ENCODE assay signal across 11 mouse cellular contexts in genomic region chr7:119961107-119961506, GRCm38 (mm10).
DNase-seq lines count a peak whose midpoint lies in the region; ATAC-seq and TF ChIP-seq lines count a peak whose summit lies in the region.
"Had no signal": no experiment of that assay in that cellular context is flagged by ENCODE, and none has a peak within 500 bp of the region (broad histone marks: within the 10 kb centered on the region; RNA-seq: fewer than 3 reads in every experiment).

No protein-coding gene starts in this region.

- no peak overlapping the region for H3K9ac ChIP-seq in heart, postnatal 0 days (replicated peaks; ENCODE audit: low read depth, low read length)
- H3K9ac ChIP-seq: liver, embryonic 13.5 days had no signal

- peak; percentile 96 for DNase-seq in kidney, adult 2 months
- DNase-seq in kidney, postnatal 4 days = no peak
- peak; percentile 43 to 61 for DNase-seq in adrenal gland, adult 18-20 months (ENCODE audit: low spot score in 2 of 2)
- peak; percentile 79 for DNase-seq in heart, postnatal 0 days (ENCODE audit: low spot score)
- DNase-seq in lung, postnatal 4 days = peak; percentile 19 to 25
- no peak for DNase-seq in thymus, postnatal 0 days (ENCODE audit: low spot score)
- no peak for DNase-seq in spleen, adult 18-20 months
- DNase-seq in left cerebral cortex, adult 8-10 months (ENCODE audit: low spot score in 2 of 2) = no peak
- DNase-seq: liver, embryonic 13.5 days had no signal

- no peaks in the 10 kb centered on the region for H3K27me3 ChIP-seq in kidney, adult 2 months (replicated peaks; ENCODE audit: control insufficient read depth, insufficient read depth, low read length)
- no peaks in the 10 kb centered on the region for H3K27me3 ChIP-seq in heart, postnatal 0 days (ENCODE audit: control insufficient read depth, insufficient read depth, low read length)
- H3K27me3 ChIP-seq: liver, embryonic 13.5 days had no signal

- H3K36me3 ChIP-seq in kidney, adult 2 months (ENCODE audit: control insufficient read depth, insufficient read depth, low read length) = no peaks in the 10 kb centered on the region
- no peaks in the 10 kb centered on the region for H3K36me3 ChIP-seq in heart, postnatal 0 days (replicated peaks; ENCODE audit: control insufficient read depth, insufficient read depth, low read length)
- H3K36me3 ChIP-seq: liver, embryonic 13.5 days had no signal

- H3K4me1 ChIP-seq in kidney, adult 2 months (ENCODE audit: control insufficient read depth, insufficient read depth, low read length) = peaks cover 18% of the 10 kb centered on the region
- no peaks in the 10 kb centered on the region for H3K4me1 ChIP-seq in heart, postnatal 0 days (ENCODE audit: control insufficient read depth, insufficient read depth)
- H3K4me1 ChIP-seq: liver, embryonic 13.5 days had no signal

- TF ChIP-seq POLR2A in kidney, adult 2 months (IDR thresholded peaks at IDR 0.05; ENCODE audit: low read depth, low read length) = no peak

- H3K27ac ChIP-seq in kidney, adult 2 months (ENCODE audit: insufficient read depth, low read depth, low read length) = no peak overlapping the region
- H3K27ac ChIP-seq in heart, postnatal 0 days (ENCODE audit: low read depth) = no peak overlapping the region
- H3K27ac ChIP-seq: liver, embryonic 13.5 days had no signal

- ATAC-seq in heart, postnatal 0 days (ENCODE audit: insufficient read depth, low read depth) = peak; percentile 71
- ATAC-seq: intestine, postnatal 0 days had no signal

- WGBS in kidney, adult 2 months = 28% methylated on average over 2 of the region's 2 CpGs
- WGBS in heart, postnatal 0 days = 33% methylated on average over 2 of the region's 2 CpGs

- TF ChIP-seq EP300 in heart, postnatal 0 days (IDR thresholded peaks at IDR 0.05; ENCODE audit: low read depth) = peak; percentile 37; the same call in 1 of the 2 replicates

- TF ChIP-seq CTCF in kidney, adult 2 months (conservative IDR thresholded peaks at IDR 0.05; ENCODE audit: insufficient read depth, insufficient read length, low read depth, low read length) = no peak
- no peak for TF ChIP-seq CTCF in heart, postnatal 0 days (IDR thresholded peaks at IDR 0.05; ENCODE audit: low read depth)

- H3K9me3 ChIP-seq in heart, postnatal 0 days (replicated peaks; ENCODE audit: control insufficient read depth, low read length) = no peaks in the 10 kb centered on the region
- H3K9me3 ChIP-seq: liver, embryonic 13.5 days had no signal

- no peak overlapping the region for H3K4me3 ChIP-seq in kidney, adult 2 months (ENCODE audit: insufficient read depth, low read depth, low read length)
- H3K4me3 ChIP-seq in heart, postnatal 0 days (ENCODE audit: low read depth, low read length) = no peak overlapping the region
- H3K4me3 ChIP-seq: erythroblast, embryonic 14.5 days; liver, embryonic 13.5 days had no signal

- H3K4me2 ChIP-seq in heart, postnatal 0 days (ENCODE audit: low read depth, low read length) = no peak overlapping the region
- H3K4me2 ChIP-seq: liver, embryonic 13.5 days had no signal

Comparison
In these comparisons a context has a peak if more than half of its experiments do, and no peak if none do; other contexts are left out.
1. DNase-seq: peak in kidney, adult 2 months (single experiment), adrenal gland, adult 18-20 months (2 of 2), heart, postnatal 0 days (single experiment) and lung, postnatal 4 days (2 of 2); none in kidney, postnatal 4 days (0 of 2), thymus, postnatal 0 days (single experiment), spleen, adult 18-20 months (0 of 2) and left cerebral cortex, adult 8-10 months (0 of 2).